15 mouse cellular contexts compared by ENCODE assay signal in the genomic region with DNA sequence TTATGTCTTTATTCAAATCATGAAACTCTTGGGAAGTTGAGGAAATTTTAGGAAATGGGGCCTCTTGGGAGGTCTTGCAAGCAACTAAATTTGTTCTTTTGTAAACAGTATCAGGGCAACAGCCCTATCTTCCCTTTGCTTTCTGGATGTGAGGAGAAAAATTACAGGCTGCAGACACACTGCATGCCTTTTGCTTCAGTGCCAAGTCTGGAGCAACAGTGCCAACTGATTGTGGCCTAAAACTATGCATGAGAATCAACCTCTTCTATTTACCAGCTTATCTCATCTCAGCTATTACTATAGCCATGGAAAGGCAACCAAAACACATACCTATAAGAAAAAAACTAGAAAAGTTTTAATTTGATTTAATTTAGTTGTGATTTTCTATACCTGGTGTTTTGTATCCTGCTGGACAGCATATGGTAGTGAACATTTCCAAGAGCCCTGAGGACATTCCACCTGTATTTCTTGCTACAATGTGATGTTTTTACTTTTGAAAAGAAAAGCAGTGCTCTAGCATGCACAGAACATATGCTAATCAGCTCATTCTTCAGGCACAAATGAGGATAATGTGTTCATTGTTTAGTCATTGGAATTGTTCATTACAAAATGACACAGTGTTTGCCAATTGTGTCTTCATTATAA.
DNase-seq lines count a peak whose midpoint lies in the region; ATAC-seq lines count a peak whose summit lies in the region.
"Had no signal": no experiment of that assay in that cellular context is flagged by ENCODE, and none has a peak within 500 bp of the region (broad histone marks: within the 10 kb centered on the region; RNA-seq: fewer than 3 reads in every experiment).

No protein-coding gene starts in this region.

- H3K9ac ChIP-seq in midbrain, embryonic 13.5 days (replicated peaks) = no peak overlapping the region
- no peak overlapping the region for H3K9ac ChIP-seq in midbrain, embryonic 11.5 days (ENCODE audit: low read length)
- H3K9ac ChIP-seq in forebrain, embryonic 12.5 days = no peak overlapping the region
- no peak overlapping the region for H3K9ac ChIP-seq in midbrain, embryonic 15.5 days
- H3K9ac ChIP-seq: heart, embryonic 13.5 days; limb, embryonic 13.5 days; liver, postnatal 0 days had no signal

- H3K27ac ChIP-seq in midbrain, embryonic 13.5 days = no peak overlapping the region
- no peak overlapping the region for H3K27ac ChIP-seq in midbrain, embryonic 11.5 days (ENCODE audit: low read depth, low read length)
- no peak overlapping the region for H3K27ac ChIP-seq in forebrain, embryonic 12.5 days
- H3K27ac ChIP-seq in midbrain, embryonic 15.5 days = no peak overlapping the region
- H3K27ac ChIP-seq: heart, embryonic 13.5 days; limb, embryonic 13.5 days had no signal

- ATAC-seq in midbrain, embryonic 13.5 days = peak; percentile 79
- no peak for ATAC-seq in midbrain, embryonic 11.5 days (ENCODE audit: low FRiP score)
- peak; percentile 77 for ATAC-seq in forebrain, embryonic 12.5 days (ENCODE audit: low FRiP score)
- peak; percentile 67 for ATAC-seq in midbrain, embryonic 15.5 days (replicated peaks)
- ATAC-seq: CD4-positive, CD25-positive, alpha-beta regulatory T cell, adult 4 months; liver, postnatal 0 days had no signal

- H3K36me3 ChIP-seq in midbrain, embryonic 13.5 days = no peaks in the 10 kb centered on the region
- no peaks in the 10 kb centered on the region for H3K36me3 ChIP-seq in midbrain, embryonic 11.5 days (ENCODE audit: control insufficient read depth, insufficient read depth, low read length)
- no peaks in the 10 kb centered on the region for H3K36me3 ChIP-seq in forebrain, embryonic 12.5 days (replicated peaks)
- H3K36me3 ChIP-seq in midbrain, embryonic 15.5 days (replicated peaks) = no peaks in the 10 kb centered on the region
- H3K36me3 ChIP-seq: heart, embryonic 13.5 days; limb, embryonic 13.5 days had no signal

- no peak for DNase-seq in midbrain, embryonic 11.5 days (ENCODE audit: low spot score, missing footprints)
- peak; percentile 55 to 57 for DNase-seq in cerebellum, adult 18-20 months
- DNase-seq in thymus, postnatal 0 days (ENCODE audit: low spot score) = no peak
- no peak for DNase-seq in natural killer cell, adult 2 months (ENCODE audit: low spot score in 2 of 2)
- DNase-seq in ovary, adult 18-20 months (ENCODE audit: low spot score) = no peak
- DNase-seq: gastrocnemius, postnatal 10 days; kidney, postnatal 10 days; liver, postnatal 0 days; right cerebral cortex, postnatal 14 days had no signal

- H3K9me3 ChIP-seq in midbrain, embryonic 13.5 days = no peaks in the 10 kb centered on the region
- no peaks in the 10 kb centered on the region for H3K9me3 ChIP-seq in midbrain, embryonic 11.5 days (ENCODE audit: control insufficient read depth, low read length)
- H3K9me3 ChIP-seq in forebrain, embryonic 12.5 days = no peaks in the 10 kb centered on the region
- H3K9me3 ChIP-seq in midbrain, embryonic 15.5 days = no peaks in the 10 kb centered on the region

- H3K4me1 ChIP-seq in midbrain, embryonic 13.5 days (replicated peaks) = no peaks in the 10 kb centered on the region
- no peaks in the 10 kb centered on the region for H3K4me1 ChIP-seq in midbrain, embryonic 11.5 days (ENCODE audit: control insufficient read depth, insufficient read depth, low read length)
- H3K4me1 ChIP-seq in forebrain, embryonic 12.5 days = no peaks in the 10 kb centered on the region
- no peaks in the 10 kb centered on the region for H3K4me1 ChIP-seq in midbrain, embryonic 15.5 days
- H3K4me1 ChIP-seq: heart, embryonic 13.5 days; limb, embryonic 13.5 days had no signal

- H3K27me3 ChIP-seq in midbrain, embryonic 13.5 days = no peaks in the 10 kb centered on the region
- H3K27me3 ChIP-seq in midbrain, embryonic 11.5 days (ENCODE audit: control insufficient read depth, insufficient read depth, low read length) = no peaks in the 10 kb centered on the region
- H3K27me3 ChIP-seq in forebrain, embryonic 12.5 days = peaks cover 12% of the 10 kb centered on the region; the same call in 1 of the 2 replicates
- no peaks in the 10 kb centered on the region for H3K27me3 ChIP-seq in midbrain, embryonic 15.5 days (replicated peaks)
- H3K27me3 ChIP-seq: heart, embryonic 13.5 days; limb, embryonic 13.5 days had no signal

- H3K4me2 ChIP-seq in midbrain, embryonic 13.5 days (replicated peaks) = no peak overlapping the region
- no peak overlapping the region for H3K4me2 ChIP-seq in midbrain, embryonic 11.5 days
- H3K4me2 ChIP-seq in forebrain, embryonic 12.5 days = no peak overlapping the region
- no peak overlapping the region for H3K4me2 ChIP-seq in midbrain, embryonic 15.5 days
- H3K4me2 ChIP-seq: heart, embryonic 13.5 days; limb, embryonic 13.5 days had no signal

- no peak overlapping the region for H3K4me3 ChIP-seq in midbrain, embryonic 13.5 days (replicated peaks)
- no peak overlapping the region for H3K4me3 ChIP-seq in midbrain, embryonic 11.5 days (ENCODE audit: low read depth, low read length)
- no peak overlapping the region for H3K4me3 ChIP-seq in forebrain, embryonic 12.5 days (replicated peaks)
- H3K4me3 ChIP-seq in midbrain, embryonic 15.5 days = no peak overlapping the region
- H3K4me3 ChIP-seq: heart, embryonic 13.5 days; limb, embryonic 13.5 days had no signal

Comparison
In these comparisons a context has a peak if more than half of its experiments do, and no peak if none do; other contexts are left out.
1. DNase-seq: peak in cerebellum, adult 18-20 months (2 of 2); none in midbrain, embryonic 11.5 days (single experiment), thymus, postnatal 0 days (single experiment), natural killer cell, adult 2 months (0 of 2) and ovary, adult 18-20 months (single experiment).